Mouse (Mus musculus): ENCODE measurements around the gene Ube2l3. TPM values are rescaled to one million over a fixed set of nuclear protein-coding genes. Genes with fewer than 3 reads are reported as not detected.

Gene Ube2l3
- polyA plus RNA-seq, 1 experiment: 133 TPM

DNA sequence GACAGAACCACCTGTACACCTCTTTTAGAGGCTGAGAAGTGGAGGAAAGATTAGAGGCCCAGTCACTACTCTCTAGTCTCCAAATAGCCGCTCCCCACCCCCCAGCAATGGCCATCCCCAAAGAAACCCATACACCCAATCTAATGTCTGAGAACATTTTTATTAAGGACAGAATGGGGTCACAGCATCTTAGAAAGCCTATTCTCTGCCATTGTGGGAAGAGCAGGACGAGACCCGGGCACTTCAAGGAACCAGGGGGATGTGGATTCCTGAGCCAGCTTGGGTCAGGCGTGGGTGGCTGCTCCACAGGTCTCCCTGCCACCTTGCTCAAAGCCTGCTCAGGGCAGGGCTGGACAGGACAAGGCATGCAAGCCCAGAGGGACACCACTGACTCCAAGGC, 50.6 kb downstream of the Ube2l3 start:
- Histone ChIP-seq H3K4me3 (replicated peaks; ENCODE audit: insufficient read depth, low read depth, low read length) (no peak overlapping the region), H3K4me1 (ENCODE audit: control insufficient read depth, insufficient read depth, low read length) (peaks cover 5% of the 10 kb centered on the region; the same call in 1 of the 2 replicates), H3K27ac (ENCODE audit: insufficient read depth, low read length) (no peak overlapping the region), H3K27me3 (ENCODE audit: control insufficient read depth, insufficient read depth, low read length) (no peaks in the 10 kb centered on the region)
- no peak for TF ChIP-seq CTCF (IDR thresholded peaks at IDR 0.05; ENCODE audit: borderline replicate concordance, insufficient read depth, low read depth, low read length)
- TF ChIP-seq POLR2A (IDR thresholded peaks at IDR 0.05; ENCODE audit: borderline replicate concordance, insufficient read depth, low read length): no peak
- no peak for DNase-seq
- 94% methylated on average over 4 of the region's 4 CpGs for WGBS

DNA sequence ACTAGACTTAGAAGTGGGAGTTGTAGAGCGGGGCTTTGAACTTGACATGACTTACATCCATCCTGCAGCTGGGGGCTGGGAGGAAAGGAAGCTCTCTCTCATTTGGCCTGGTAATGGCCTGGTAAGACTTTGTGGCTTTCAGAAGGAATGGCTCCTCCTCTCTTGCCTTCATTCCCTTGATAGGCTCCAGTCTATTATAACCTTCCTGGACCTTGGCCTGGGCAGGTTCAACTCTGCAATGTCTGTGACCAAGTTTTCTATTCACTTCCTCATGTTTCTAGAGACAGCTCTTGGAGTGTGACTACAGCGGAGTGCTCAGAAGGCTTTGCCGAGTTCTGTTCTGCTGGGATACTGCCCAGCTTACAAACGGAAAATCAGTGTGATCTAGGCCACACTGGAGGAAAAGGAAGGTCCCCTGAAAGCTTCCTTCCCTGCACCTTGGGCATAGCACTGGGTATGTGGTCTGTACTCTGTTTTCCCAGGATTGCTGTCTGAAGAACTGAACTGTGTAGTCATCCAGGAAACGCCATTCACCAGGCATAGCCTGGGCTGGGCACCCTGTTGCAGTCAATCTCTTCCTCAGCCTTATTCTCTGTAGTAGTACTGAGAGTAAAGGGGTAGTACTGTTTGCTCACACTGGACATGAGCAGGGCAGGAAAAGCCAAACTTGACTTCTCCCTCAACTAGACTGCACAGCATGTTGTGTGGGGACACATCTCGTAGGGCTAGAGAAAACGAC, 51.8 kb downstream of the Ube2l3 start:
- 82% methylated on average over 7 of the region's 7 CpGs for WGBS
- TF ChIP-seq POLR2A (IDR thresholded peaks at IDR 0.05; ENCODE audit: borderline replicate concordance, insufficient read depth, low read length) (no peak), CTCF (IDR thresholded peaks at IDR 0.05; ENCODE audit: borderline replicate concordance, insufficient read depth, low read depth, low read length) (no peak)
- Histone ChIP-seq H3K4me1 (ENCODE audit: control insufficient read depth, insufficient read depth, low read length) (peaks cover 5% of the 10 kb centered on the region; the same call in 1 of the 2 replicates), H3K27me3 (ENCODE audit: control insufficient read depth, insufficient read depth, low read length) (no peaks in the 10 kb centered on the region), H3K4me3 (replicated peaks; ENCODE audit: insufficient read depth, low read depth, low read length) (no peak overlapping the region), H3K27ac (ENCODE audit: insufficient read depth, low read length) (no peak overlapping the region)
- no peak for DNase-seq

- peak; percentile 18 to 23 for DNase-seq
- Histone ChIP-seq H3K27me3 (ENCODE audit: control insufficient read depth, insufficient read depth, low read length) (no peaks in the 10 kb centered on the region), H3K4me3 (replicated peaks; ENCODE audit: insufficient read depth, low read depth, low read length) (no peak overlapping the region), H3K4me1 (ENCODE audit: control insufficient read depth, insufficient read depth, low read length) (peaks cover 5% of the 10 kb centered on the region; the same call in 1 of the 2 replicates), H3K27ac (ENCODE audit: insufficient read depth, low read length) (no peak overlapping the region)
- 37% methylated on average over 16 of the region's 16 CpGs for WGBS
- TF ChIP-seq CTCF (IDR thresholded peaks at IDR 0.05; ENCODE audit: borderline replicate concordance, insufficient read depth, low read depth, low read length) (no peak), POLR2A (IDR thresholded peaks at IDR 0.05; ENCODE audit: borderline replicate concordance, insufficient read depth, low read length) (no peak)
Measured at GRCm38 (mm10) chr16:17148084-17148483, 54.4 kb downstream of the Ube2l3 start.

GRCm38 (mm10) chr16:17147391-17147929, 55.0 kb downstream of the Ube2l3 start:
- no peaks in the 10 kb centered on the region for H3K27me3 ChIP-seq (ENCODE audit: control insufficient read depth, insufficient read depth, low read length)
- no peak overlapping the region for H3K27ac ChIP-seq (ENCODE audit: insufficient read depth, low read length)
- no peak for TF ChIP-seq CTCF (IDR thresholded peaks at IDR 0.05; ENCODE audit: borderline replicate concordance, insufficient read depth, low read depth, low read length)
- WGBS: 1% methylated on average over 40 of the region's 41 CpGs
- H3K4me1 ChIP-seq (ENCODE audit: control insufficient read depth, insufficient read depth, low read length): peaks cover 5% of the 10 kb centered on the region; the same call in 1 of the 2 replicates
- peak in 1 of 2 experiments; percentile 30 for DNase-seq
- H3K4me3 ChIP-seq (replicated peaks; ENCODE audit: insufficient read depth, low read depth, low read length): peak overlapping the region; percentile 84

DNA sequence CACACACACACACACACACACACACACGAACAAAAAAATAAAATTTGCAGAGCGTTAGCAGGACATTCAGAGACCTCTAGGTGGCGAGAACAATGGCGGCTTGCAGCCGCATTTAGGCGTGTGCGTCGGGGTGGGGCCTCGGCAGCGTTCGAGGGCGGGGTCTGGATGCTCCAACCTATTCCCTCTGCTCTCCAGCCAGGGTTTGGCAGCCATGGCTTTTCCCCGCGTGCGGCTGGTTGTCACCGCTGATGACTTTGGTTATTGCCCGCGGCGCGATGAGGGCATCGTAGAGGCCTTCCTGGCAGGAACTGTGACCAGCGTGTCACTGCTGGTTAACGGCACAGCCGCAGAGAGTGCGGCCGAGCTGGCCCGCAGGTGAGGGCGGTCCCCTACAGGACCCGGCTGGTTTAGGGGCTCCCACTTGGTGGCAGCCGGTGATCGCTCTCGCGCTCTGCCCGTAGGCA, 55.6 kb downstream of the Ube2l3 start, which contains the start of gene Ccdc116:
Ccdc116 (minus strand) TSS at position 458 of the 464 bp plus-strand sequence.
- TF ChIP-seq POLR2A (IDR thresholded peaks at IDR 0.05; ENCODE audit: borderline replicate concordance, insufficient read depth, low read length) (peak; percentile 30; the same call in 1 of the 2 replicates), CTCF (IDR thresholded peaks at IDR 0.05; ENCODE audit: borderline replicate concordance, insufficient read depth, low read depth, low read length) (peak; percentile 49; the same call in 1 of the 2 replicates)
- peak within 1 kb of the TSS; percentile 84 for H3K4me3 ChIP-seq (replicated peaks; ENCODE audit: insufficient read depth, low read depth, low read length)
- DNase-seq: peak; percentile 86
- peaks cover 5% of the 10 kb centered on the region; the same call in 1 of the 2 replicates for H3K4me1 ChIP-seq (ENCODE audit: control insufficient read depth, insufficient read depth, low read length)
- no peaks in the 10 kb centered on the region for H3K27me3 ChIP-seq (ENCODE audit: control insufficient read depth, insufficient read depth, low read length)
- no peak within 1 kb of the TSS for H3K27ac ChIP-seq (ENCODE audit: insufficient read depth, low read length)
- WGBS: under 1% methylated on average over 34 of the region's 34 CpGs

DNA sequence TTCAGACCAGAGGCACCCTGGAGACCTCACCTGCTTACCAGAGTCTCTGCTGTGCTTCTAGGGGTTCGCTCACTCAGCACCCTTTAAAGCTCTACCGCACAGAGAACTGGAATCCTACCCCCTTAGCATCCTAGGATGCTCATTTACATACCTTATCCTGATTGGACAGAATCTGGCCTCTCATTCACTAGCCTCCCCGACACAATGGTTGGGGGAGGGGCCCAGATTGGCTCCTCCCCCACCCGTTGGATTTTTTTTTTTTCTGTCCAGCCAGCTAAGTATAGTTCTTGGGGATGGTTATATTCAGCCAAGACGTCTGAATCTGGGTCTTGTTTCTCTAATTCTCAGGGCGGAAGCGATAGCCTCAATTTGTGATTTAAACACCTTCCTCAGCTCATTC, 58.1 kb downstream of the Ube2l3 start, which contains the start of gene Ydjc:
Ydjc (plus strand) TSS at position 283 of the 400 bp plus-strand sequence.
- H3K4me1 ChIP-seq (ENCODE audit: control insufficient read depth, insufficient read depth, low read length): peaks cover 5% of the 10 kb centered on the region; the same call in 1 of the 2 replicates
- H3K4me3 ChIP-seq (replicated peaks; ENCODE audit: insufficient read depth, low read depth, low read length): no peak within 1 kb of the TSS
- DNase-seq: no peak
- TF ChIP-seq CTCF (IDR thresholded peaks at IDR 0.05; ENCODE audit: borderline replicate concordance, insufficient read depth, low read depth, low read length) (no peak), POLR2A (IDR thresholded peaks at IDR 0.05; ENCODE audit: borderline replicate concordance, insufficient read depth, low read length) (no peak)
- no peak within 1 kb of the TSS for H3K27ac ChIP-seq (ENCODE audit: insufficient read depth, low read length)
- H3K27me3 ChIP-seq (ENCODE audit: control insufficient read depth, insufficient read depth, low read length): no peaks in the 10 kb centered on the region
- WGBS: 32% methylated on average over 7 of the region's 7 CpGs

DNA sequence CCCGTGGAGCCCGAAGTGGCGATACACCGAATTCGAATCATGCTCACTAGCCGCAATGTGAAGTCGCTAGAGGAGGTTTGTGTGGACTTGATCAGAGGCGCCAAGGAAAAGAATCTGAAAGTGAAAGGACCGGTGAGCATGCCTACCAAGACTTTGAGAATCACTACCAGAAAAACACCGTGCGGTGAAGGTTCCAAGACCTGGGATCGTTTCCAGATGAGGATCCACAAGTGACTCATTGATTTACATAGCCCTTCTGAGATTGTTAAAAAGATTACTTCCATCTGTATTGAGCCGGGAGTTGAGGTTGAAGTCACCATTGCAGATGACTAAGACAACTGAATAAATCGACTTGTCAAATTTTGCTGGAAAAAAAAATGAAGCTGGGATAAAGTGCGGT, 65.1 kb downstream of the Ube2l3 start:
- no peak for DNase-seq
- H3K4me1 ChIP-seq (ENCODE audit: control insufficient read depth, insufficient read depth, low read length): no peaks in the 10 kb centered on the region
- no peaks in the 10 kb centered on the region for H3K27me3 ChIP-seq (ENCODE audit: control insufficient read depth, insufficient read depth, low read length)
- no peak overlapping the region for H3K4me3 ChIP-seq (replicated peaks; ENCODE audit: insufficient read depth, low read depth, low read length)
- H3K27ac ChIP-seq (ENCODE audit: insufficient read depth, low read length): no peak overlapping the region
- TF ChIP-seq CTCF (IDR thresholded peaks at IDR 0.05; ENCODE audit: borderline replicate concordance, insufficient read depth, low read depth, low read length) (no peak), POLR2A (IDR thresholded peaks at IDR 0.05; ENCODE audit: borderline replicate concordance, insufficient read depth, low read length) (no peak)
- 89% methylated on average over 15 of the region's 15 CpGs for WGBS

- TF ChIP-seq POLR2A (IDR thresholded peaks at IDR 0.05; ENCODE audit: borderline replicate concordance, insufficient read depth, low read length) (no peak), CTCF (IDR thresholded peaks at IDR 0.05; ENCODE audit: borderline replicate concordance, insufficient read depth, low read depth, low read length) (no peak)
- H3K27ac ChIP-seq (ENCODE audit: insufficient read depth, low read length): no peak overlapping the region
- H3K4me1 ChIP-seq (ENCODE audit: control insufficient read depth, insufficient read depth, low read length): no peaks in the 10 kb centered on the region
- no peaks in the 10 kb centered on the region for H3K27me3 ChIP-seq (ENCODE audit: control insufficient read depth, insufficient read depth, low read length)
- 17% methylated on average over 7 of the region's 7 CpGs for WGBS
- no peak for DNase-seq
- no peak overlapping the region for H3K4me3 ChIP-seq (replicated peaks; ENCODE audit: insufficient read depth, low read depth, low read length)
Measured at GRCm38 (mm10) chr16:17132906-17133200, 69.6 kb downstream of the Ube2l3 start.

All from cerebellum, adult 2 months (tissue).